Mouse (Mus musculus): ENCODE measurements at regions not wholly inside any gene's neighbourhood (a gene's known extent, or its start where the extent isn't known, plus 50 kb on each side); places are given as distances from the start of the nearest gene placed in this dataset.

DNA sequence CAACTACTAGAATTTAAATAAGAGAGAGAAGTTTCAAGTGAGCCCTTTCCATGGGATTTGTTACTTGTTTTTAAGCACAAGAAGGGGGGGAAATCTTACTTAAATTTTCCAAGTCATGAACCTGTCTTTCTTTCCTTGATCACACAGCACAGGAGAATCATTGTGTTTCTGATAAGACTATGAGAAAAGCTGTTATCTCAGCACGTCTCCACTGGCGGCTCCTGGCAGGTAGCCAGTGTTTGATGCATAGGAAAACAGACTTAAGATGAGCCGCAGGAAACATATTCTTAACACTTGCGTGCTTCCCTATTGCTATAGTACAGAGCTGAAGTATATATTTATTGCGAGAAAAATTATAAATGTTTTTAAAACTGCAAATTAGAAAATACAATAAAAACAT is 920.3 kb downstream of the Efna5 start:
- DNase-seq, result peak; percentile 23

DNA sequence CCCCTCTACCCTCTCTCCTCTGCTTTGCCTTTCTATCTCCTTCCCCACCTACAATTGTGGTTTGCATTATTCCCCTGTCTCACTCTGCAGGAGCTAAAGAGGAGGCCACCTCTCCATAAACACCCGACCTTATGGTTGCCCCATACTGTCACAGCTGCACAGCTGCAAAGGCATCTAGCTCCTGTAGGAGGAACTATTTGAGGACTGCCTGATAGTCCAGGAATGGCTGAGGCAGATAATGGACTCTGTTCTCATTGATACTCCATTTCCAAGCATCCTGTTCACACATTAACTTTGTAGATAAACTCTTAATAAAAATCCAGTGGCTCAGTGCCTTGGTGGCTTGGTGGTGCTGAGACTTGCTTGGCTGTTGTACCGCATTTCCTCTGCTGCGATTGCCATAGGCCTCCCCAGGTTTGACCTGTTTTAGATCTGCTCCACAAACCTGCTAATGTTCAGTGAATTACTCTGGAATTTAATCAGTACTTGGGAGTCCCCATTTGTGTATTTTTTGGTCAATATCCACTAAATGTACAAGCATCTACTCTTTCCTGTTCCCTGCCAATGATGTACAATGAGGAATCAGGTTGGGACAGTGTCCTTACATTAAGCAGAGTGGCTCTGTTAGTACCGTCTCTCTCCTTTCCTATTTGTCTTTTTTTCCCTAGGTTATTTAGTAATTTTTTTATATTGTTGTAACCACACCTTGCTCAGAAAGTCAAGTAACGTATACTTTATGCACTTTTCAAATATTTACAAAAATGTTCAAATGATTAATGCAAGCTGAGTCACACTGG is 920.9 kb downstream of the Efna5 start:
- DNase-seq, result no peak

- DNase-seq, result no peak
Measured at GRCm38 (mm10) chr17:61917766-61918165, 963.4 kb downstream of the Efna5 start.

DNA sequence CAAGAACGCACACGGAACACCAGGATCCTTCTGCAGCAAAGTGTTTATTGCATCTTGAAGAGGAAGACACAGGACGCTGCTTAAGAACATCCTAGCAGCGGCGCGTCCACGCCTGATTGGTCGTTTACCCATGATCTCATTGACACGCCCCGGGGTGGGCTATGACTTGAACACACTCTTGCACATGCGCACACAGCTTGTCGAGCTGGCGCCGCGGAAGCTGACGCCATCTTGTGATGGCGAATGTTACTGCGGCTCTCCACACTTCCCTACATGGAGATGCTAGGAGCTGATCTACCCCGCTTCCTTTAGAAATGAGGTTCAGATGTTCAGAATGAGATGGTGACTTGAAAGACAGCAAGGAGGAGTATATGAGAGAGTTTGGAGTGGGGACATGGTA is 978.2 kb downstream of the Efna5 start:
- no peak for DNase-seq

DNA sequence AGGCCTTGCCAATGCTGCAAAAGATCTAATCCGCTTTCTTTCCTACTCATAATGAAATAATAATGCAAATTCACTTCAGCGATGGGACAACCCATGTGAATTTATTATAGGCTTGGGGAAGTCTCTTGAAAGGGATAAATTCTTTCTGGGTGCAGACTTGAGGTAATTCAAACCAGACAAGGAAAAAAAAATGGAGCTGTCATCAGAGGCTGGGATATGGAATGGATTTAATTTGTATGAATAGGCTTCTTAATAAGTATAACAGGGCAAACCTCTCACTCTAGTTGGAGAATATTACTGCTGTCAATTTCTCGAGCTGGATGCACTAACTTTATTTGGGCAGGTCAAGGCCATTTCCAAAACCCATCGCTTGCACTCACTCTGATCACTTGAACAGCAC is 990.5 kb downstream of the Efna5 start:
- no peak for DNase-seq

DNA sequence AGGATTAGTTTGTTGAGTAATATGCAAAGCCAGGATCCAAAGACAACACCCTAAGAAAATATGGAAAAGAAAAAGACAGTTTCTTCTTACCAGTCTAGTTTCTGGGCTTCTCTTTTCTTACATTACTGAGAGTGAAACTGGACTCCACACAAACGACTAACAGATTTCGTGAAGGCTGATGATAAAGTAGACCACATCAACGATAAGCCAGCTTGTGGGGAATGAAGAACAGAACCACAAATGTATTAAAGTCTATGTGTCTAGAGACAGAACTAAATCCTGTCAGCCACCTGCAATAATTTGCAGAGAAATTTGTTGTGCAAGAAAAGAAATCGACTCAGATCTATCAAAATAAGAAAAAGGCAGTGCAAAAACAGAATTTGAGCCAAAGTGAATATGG is 1015.0 kb downstream of the Efna5 start:
- no peak for DNase-seq

GRCm38 (mm10) chr17:61862437-61862836 is 1018.7 kb downstream of the Efna5 start:
- DNase-seq, result no peak

GRCm38 (mm10) chr17:61837555-61837954 is 1043.6 kb downstream of the Efna5 start:
- DNase-seq, result no peak

DNA sequence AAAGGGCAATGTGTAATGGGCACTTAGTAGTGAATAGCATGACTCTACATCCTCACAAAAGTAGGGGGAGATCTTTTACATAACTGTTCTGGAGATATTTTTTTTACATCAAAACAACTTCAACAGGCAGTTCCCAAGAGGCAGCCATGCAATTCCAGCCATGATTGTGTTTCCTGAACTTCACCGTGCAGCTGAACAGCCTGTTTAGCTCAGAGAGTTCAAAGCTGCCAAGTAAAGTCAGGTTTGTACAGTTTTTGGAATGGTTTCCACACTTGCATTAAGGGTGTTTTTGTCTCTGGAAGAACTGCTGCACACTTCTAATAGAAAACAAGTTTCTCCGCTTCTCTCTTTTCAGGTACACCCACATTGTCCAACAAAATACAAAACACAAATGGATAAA is 1065.6 kb downstream of the Efna5 start:
- DNase-seq, result no peak

DNA sequence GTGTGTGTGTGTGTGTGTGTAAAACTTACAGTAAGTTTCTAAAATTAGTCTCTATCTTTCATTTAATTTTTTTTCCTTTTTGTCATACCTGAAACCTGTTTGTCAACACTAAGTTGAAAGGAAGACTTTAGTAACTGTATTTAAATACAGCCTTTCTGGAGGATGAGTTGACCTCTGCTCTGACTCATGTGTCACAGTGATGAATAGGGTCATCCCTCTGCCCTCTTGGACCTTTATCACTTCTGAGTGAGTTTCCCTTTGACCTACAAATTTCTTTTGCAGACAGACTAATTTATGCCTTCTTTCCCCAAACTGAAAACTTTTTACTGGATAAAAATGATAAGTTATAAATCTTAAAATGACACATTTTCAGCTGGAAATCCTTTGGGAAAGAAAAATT is 1112.8 kb downstream of the Efna5 start:
- DNase-seq, result no peak

GRCm38 (mm10) chr17:61765143-61765542 is 1116.0 kb downstream of the Efna5 start:
- DNase-seq, result no peak
